Mouse (Mus musculus): ENCODE results near the gene Aaed1. TPM values are rescaled to one million over a fixed set of nuclear protein-coding genes. Genes with fewer than 3 reads are reported as not detected.
"Not testable (repeated sequence)": the region's sequence is repeated elsewhere in the genome, so short reads cannot be mapped to it uniquely, and the experiment has no call there.

Aaed1 gene
- total and polyA plus RNA-seq, 2 experiments from 2014 or later = 9.1 to 13.5 TPM

DNA sequence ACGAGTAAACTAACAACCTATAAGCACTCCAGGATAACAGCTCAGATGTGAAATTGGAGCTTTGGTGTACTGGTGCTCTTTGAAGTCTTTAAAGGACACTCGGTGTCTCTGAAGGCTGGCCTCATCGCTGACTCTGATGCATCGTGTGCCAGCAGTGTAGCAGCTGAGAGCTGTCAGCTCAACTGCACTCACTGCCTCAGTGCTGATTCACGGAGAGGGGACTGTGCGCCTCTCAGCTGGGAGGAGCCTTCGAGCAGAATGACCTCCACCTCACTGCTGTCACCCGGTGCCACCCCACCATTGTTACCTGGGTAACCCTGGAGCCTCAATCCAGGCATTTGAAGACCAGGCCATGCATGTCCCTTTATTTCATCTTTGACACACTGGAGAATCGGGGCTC, 45.4 kb downstream of the Aaed1 start:
- H3K4me1 ChIP-seq (ENCODE audit: insufficient read depth) = no peaks in the 10 kb centered on the region
- no peaks in the 10 kb centered on the region for H3K27me3 ChIP-seq (ENCODE audit: insufficient read depth, low read length)
- H3K9ac ChIP-seq = no peak overlapping the region
- peak; percentile 51; the same call in 1 of the 2 replicates for ATAC-seq
- TF ChIP-seq CTCF (IDR thresholded peaks at IDR 0.05; ENCODE audit: low read depth) = no peak
- no peak overlapping the region for H3K27ac ChIP-seq (ENCODE audit: low read depth, low read length)
- no peaks in the 10 kb centered on the region for H3K9me3 ChIP-seq (ENCODE audit: low read length)
- H3K4me2 ChIP-seq (ENCODE audit: low read depth) = no peak overlapping the region
- H3K4me3 ChIP-seq (ENCODE audit: low read depth, low read length) = no peak overlapping the region
- 39% methylated on average over 9 of the region's 9 CpGs for WGBS
- no peak for DNase-seq
- H3K36me3 ChIP-seq (ENCODE audit: insufficient read depth) = no peaks in the 10 kb centered on the region

DNA sequence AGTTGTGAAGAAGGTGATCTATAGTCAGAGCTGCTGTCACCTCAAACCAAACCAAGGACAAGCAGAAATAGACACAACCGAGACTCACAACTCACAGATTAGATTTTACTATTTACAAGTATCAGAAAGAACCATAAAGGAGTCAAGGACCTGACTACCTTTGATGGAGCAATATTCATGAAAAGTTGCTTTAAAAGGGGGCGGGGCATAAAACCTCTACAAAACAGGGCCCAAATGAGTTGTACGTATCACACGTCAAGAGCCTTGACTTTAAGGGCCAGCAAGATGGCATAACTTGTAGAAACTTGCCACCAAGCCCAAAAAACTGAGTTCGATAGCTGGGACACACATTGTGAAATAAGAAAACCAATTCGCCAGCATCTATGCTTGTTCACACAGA, 47.9 kb downstream of the Aaed1 start:
- 95% methylated on average over 6 of the region's 6 CpGs for WGBS
- no peak for TF ChIP-seq CTCF (IDR thresholded peaks at IDR 0.05; ENCODE audit: low read depth)
- no peak for ATAC-seq

DNA sequence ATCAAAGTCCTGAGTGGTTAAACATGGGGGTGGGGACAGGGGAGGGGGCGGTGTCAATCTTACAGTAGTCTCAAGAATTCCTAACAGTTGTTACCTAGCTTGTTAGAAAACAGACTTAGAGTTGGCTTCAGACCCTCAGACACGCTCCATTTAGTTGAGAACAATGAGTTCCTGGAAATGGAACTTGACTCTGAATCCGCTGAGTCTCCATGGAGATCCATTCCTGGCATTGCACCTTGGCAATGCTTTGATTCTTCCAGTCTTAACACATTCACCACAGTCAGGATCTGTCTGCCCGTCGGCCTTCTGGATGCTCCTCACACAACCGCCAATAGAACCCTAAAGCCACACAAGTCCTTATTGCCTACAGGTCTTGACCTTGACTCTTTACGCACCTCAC, 52.6 kb downstream of the Aaed1 start:
- Histone ChIP-seq H3K4me2 (ENCODE audit: low read depth) (no peak overlapping the region), H3K4me3 (ENCODE audit: low read depth, low read length) (no peak overlapping the region), H3K27ac (ENCODE audit: low read depth, low read length) (no peak overlapping the region), H3K27me3 (ENCODE audit: insufficient read depth, low read length) (no peaks in the 10 kb centered on the region), H3K9ac (no peak overlapping the region), H3K36me3 (ENCODE audit: insufficient read depth) (no peaks in the 10 kb centered on the region), H3K4me1 (ENCODE audit: insufficient read depth) (no peaks in the 10 kb centered on the region), H3K9me3 (ENCODE audit: low read length) (no peaks in the 10 kb centered on the region)
- no peak for TF ChIP-seq CTCF (IDR thresholded peaks at IDR 0.05; ENCODE audit: low read depth)
- WGBS = 72% methylated on average over 7 of the region's 7 CpGs
- peak; percentile 30 for DNase-seq
- ATAC-seq = peak; percentile 47; the same call in 1 of the 2 replicates

More for the DNA sequence above, 47.9 kb downstream of the Aaed1 start:
- Histone ChIP-seq H3K27ac (ENCODE audit: low read depth, low read length) (no peak overlapping the region), H3K4me1 (ENCODE audit: insufficient read depth) (no peaks in the 10 kb centered on the region), H3K4me3 (ENCODE audit: low read depth, low read length) (no peak overlapping the region), H3K4me2 (ENCODE audit: low read depth) (no peak overlapping the region), H3K27me3 (ENCODE audit: insufficient read depth, low read length) (no peaks in the 10 kb centered on the region), H3K9ac (no peak overlapping the region), H3K36me3 (ENCODE audit: insufficient read depth) (no peaks in the 10 kb centered on the region), H3K9me3 (ENCODE audit: low read length) (no peaks in the 10 kb centered on the region)
- no peak for DNase-seq

DNA sequence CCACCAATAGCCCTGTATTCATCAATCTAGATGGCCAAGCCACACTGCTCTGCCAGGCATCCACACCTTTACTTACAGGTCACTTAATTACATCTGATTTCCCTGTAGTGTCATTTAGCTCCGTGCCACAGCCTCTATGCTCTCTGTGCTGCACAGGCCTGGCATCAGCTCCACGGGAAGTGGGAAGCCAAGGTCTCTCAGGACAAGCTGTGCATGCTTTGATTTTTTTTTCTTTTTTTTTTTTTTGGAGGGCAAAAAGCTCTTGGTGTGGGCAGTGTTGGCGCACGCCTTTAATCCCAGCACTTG, 54.0 kb downstream of the Aaed1 start:
- TF ChIP-seq CTCF (IDR thresholded peaks at IDR 0.05; ENCODE audit: low read depth) = no peak
- H3K4me3 ChIP-seq (ENCODE audit: low read depth, low read length) = no peak overlapping the region
- no peak overlapping the region for H3K27ac ChIP-seq (ENCODE audit: low read depth, low read length)
- DNase-seq (no peak), ATAC-seq (no peak)
- 46% methylated on average over 4 of the region's 4 CpGs for WGBS
- H3K9me3 ChIP-seq (ENCODE audit: low read length) = no peaks in the 10 kb centered on the region
- no peaks in the 10 kb centered on the region for H3K27me3 ChIP-seq (ENCODE audit: insufficient read depth, low read length)
- no peaks in the 10 kb centered on the region for H3K36me3 ChIP-seq (ENCODE audit: insufficient read depth)
- no peaks in the 10 kb centered on the region for H3K4me1 ChIP-seq (ENCODE audit: insufficient read depth)
- H3K4me2 ChIP-seq (ENCODE audit: low read depth) = no peak overlapping the region
- H3K9ac ChIP-seq = no peak overlapping the region

DNA sequence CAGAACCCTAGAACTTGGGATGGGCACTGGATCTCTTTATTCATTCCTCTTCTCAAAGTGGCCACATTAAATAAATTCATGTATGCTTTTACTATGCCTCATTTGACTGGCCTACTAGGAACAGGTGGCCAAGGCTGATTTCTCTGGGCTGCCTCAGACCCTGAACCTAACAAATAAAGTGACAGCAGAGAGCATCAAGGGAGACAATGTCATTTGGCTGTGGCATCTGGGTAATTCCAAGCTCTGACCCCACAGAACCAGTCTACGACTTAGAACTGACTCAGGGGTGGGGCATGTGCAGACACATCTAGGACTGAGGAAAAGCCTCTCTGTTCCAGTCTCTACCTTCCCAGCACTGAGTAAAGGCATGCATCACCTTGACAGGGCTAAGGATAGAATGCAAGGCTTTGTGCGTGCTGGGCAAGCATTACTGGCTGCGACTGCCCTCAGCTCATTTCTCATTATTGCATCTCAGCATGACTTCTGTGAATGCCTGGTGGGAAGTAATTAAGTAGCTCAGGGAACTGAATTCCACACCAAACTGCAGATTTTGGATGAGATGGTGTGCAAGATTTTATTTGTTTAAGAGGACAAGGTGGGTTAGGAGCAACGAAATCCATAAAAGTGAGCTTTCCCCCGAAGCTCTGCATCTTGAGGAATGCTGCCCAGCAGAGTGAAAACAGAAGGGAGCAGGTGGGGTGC, 54.5 kb downstream of the Aaed1 start:
- Histone ChIP-seq H3K27me3 (ENCODE audit: insufficient read depth, low read length) (no peaks in the 10 kb centered on the region), H3K4me1 (ENCODE audit: insufficient read depth) (no peaks in the 10 kb centered on the region), H3K27ac (ENCODE audit: low read depth, low read length) (no peak overlapping the region), H3K9ac (no peak overlapping the region), H3K4me2 (ENCODE audit: low read depth) (no peak overlapping the region), H3K9me3 (ENCODE audit: low read length) (no peaks in the 10 kb centered on the region), H3K36me3 (ENCODE audit: insufficient read depth) (no peaks in the 10 kb centered on the region), H3K4me3 (ENCODE audit: low read depth, low read length) (no peak overlapping the region)
- DNase-seq (no peak), ATAC-seq (no peak)
- WGBS = 15% methylated on average over 5 of the region's 5 CpGs
- no peak for TF ChIP-seq CTCF (IDR thresholded peaks at IDR 0.05; ENCODE audit: low read depth)

DNA sequence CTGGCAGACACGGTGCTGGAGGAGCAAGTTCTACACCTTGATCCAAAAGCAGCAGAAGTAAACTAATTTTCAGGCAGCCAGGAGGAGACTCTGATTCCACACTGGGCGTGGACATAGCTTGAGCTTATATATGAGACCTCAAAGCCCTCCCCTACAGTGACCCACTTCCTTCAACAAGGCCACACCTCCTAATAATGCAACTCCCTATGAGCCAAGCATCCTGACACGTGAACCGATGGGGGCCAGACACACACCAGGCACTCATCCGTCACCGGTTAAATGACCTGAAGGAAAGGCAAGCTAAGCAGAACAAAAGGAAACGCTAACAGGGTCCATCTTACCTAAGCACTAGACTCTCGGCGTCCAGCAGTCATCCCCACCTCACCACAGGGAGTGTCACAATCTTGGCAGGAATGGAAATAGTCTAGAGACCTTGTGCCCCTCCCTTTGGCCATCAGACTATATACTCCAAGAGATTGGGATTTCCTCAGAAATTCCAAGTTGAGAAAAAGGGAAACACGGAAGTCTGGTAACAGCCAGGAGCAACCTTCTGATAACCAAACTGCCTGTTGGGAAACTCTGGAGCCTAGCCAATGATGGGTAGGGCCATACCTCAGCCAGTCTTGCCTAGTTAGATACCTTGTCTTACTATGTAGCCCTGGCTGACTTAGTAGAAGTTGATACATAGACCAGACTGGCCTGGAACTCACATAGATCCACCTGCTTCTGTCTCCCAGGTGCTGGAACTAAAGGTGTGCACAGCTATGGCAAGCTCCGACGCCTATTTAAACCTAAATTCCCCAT, 55.3 kb downstream of the Aaed1 start:
- Histone ChIP-seq H3K4me2 (ENCODE audit: low read depth) (no peak overlapping the region), H3K4me3 (ENCODE audit: low read depth, low read length) (no peak overlapping the region), H3K4me1 (ENCODE audit: insufficient read depth) (no peaks in the 10 kb centered on the region), H3K27me3 (ENCODE audit: insufficient read depth, low read length) (no peaks in the 10 kb centered on the region), H3K9me3 (ENCODE audit: low read length) (no peaks in the 10 kb centered on the region), H3K9ac (no peak overlapping the region), H3K27ac (ENCODE audit: low read depth, low read length) (no peak overlapping the region), H3K36me3 (ENCODE audit: insufficient read depth) (no peaks in the 10 kb centered on the region)
- no peak for TF ChIP-seq CTCF (IDR thresholded peaks at IDR 0.05; ENCODE audit: low read depth)
- 79% methylated on average over 12 of the region's 12 CpGs for WGBS
- ATAC-seq (no peak), DNase-seq (no peak)

DNA sequence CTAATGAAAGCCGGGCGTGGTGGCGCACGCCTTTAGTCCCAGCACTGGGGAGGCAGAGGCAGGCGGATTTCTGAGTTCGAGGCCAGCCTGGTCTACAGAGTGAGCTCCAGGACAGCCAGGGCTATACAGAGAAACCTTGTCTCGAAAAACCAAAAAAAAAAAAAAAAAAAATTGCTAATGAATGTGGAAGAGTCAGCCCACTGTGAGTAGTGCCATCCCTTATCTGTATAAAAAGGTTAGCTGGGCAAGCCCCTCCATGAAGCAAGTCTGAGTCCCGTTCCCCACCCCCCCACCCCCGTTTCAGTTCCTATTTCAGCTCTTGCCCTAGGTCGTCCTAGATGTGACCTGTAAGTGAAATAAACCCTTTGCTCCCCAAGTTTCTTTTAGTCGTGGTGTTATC, 58.3 kb downstream of the Aaed1 start:
- not testable (repeated sequence) for H3K27me3 ChIP-seq (ENCODE audit: insufficient read depth, low read length); H3K4me1 ChIP-seq (ENCODE audit: insufficient read depth); ATAC-seq; H3K27ac ChIP-seq (ENCODE audit: low read depth, low read length); H3K36me3 ChIP-seq (ENCODE audit: insufficient read depth); H3K4me3 ChIP-seq (ENCODE audit: low read depth, low read length); H3K4me2 ChIP-seq (ENCODE audit: low read depth); H3K9me3 ChIP-seq (ENCODE audit: low read length); DNase-seq; H3K9ac ChIP-seq
- WGBS = 91% methylated on average over 10 of the region's 11 CpGs
